Mouse (Mus musculus): ENCODE data around the gene Med22.

The Med22 gene

GRCm38 (mm10) chr2:26910124-26910993, at the start of gene Med22, which contains the start of gene Rpl7a:
Gene Med22 (minus strand): TSS chr2:26910677.
Gene Rpl7a (plus strand): TSS chr2:26910764.
- DNase-seq (ENCODE audit: low spot score): peak; percentile 100

- no peak for DNase-seq (ENCODE audit: low spot score)
Measured at GRCm38 (mm10) chr2:26957488-26957859, 47.0 kb upstream of the Med22 start.

- no peak for DNase-seq (ENCODE audit: low spot score)
Measured at GRCm38 (mm10) chr2:26956811-26957487, 46.5 kb upstream of the Med22 start.

GRCm38 (mm10) chr2:26954735-26955395, 44.4 kb upstream of the Med22 start:
- no peak for DNase-seq (ENCODE audit: low spot score)

GRCm38 (mm10) chr2:26952866-26953265, 42.4 kb upstream of the Med22 start:
- no peak for DNase-seq (ENCODE audit: low spot score)

- no peak for DNase-seq (ENCODE audit: low spot score)
Measured at GRCm38 (mm10) chr2:26952193-26952592, 41.7 kb upstream of the Med22 start.

GRCm38 (mm10) chr2:26951346-26951905, 40.9 kb upstream of the Med22 start:
- DNase-seq (ENCODE audit: low spot score): no peak

GRCm38 (mm10) chr2:26950411-26950810, 39.9 kb upstream of the Med22 start:
- DNase-seq (ENCODE audit: low spot score): no peak

- no peak for DNase-seq (ENCODE audit: low spot score)
Measured at GRCm38 (mm10) chr2:26943253-26943652, 32.8 kb upstream of the Med22 start.

GRCm38 (mm10) chr2:26941539-26941938, 31.1 kb upstream of the Med22 start:
- no peak for DNase-seq (ENCODE audit: low spot score)

GRCm38 (mm10) chr2:26936425-26936824, 25.9 kb upstream of the Med22 start:
- DNase-seq (ENCODE audit: low spot score): no peak

- DNase-seq (ENCODE audit: low spot score): no peak
Measured at GRCm38 (mm10) chr2:26935286-26935685, 24.8 kb upstream of the Med22 start.

- DNase-seq (ENCODE audit: low spot score): peak; percentile 92
Measured at GRCm38 (mm10) chr2:26933304-26934055, 23.0 kb upstream of the Med22 start, which contains the start of the genes Surf4 and Stkld1. Gene Surf4 (minus strand): TSS chr2:26933928. Gene Stkld1 (plus strand): TSS chr2:26934047.

- peak; percentile 27 for DNase-seq (ENCODE audit: low spot score)
Measured at GRCm38 (mm10) chr2:26932473-26933303, 22.2 kb upstream of the Med22 start.

- peak; percentile 81 for DNase-seq (ENCODE audit: low spot score)
Measured at GRCm38 (mm10) chr2:26930390-26930789, 19.9 kb upstream of the Med22 start.

GRCm38 (mm10) chr2:26927745-26928476, 17.4 kb upstream of the Med22 start:
- DNase-seq (ENCODE audit: low spot score): no peak

GRCm38 (mm10) chr2:26921784-26922183, 11.3 kb upstream of the Med22 start:
- DNase-seq (ENCODE audit: low spot score): no peak

- DNase-seq (ENCODE audit: low spot score): no peak
Measured at GRCm38 (mm10) chr2:26920190-26920855, 9.8 kb upstream of the Med22 start.

GRCm38 (mm10) chr2:26919684-26920083, 9.2 kb upstream of the Med22 start:
- DNase-seq (ENCODE audit: low spot score): no peak

Measured in layer of hippocampus, adult 11-12 months (tissue).